Mouse (Mus musculus): Measurements from ENCODE around the gene Bckdk.
"Not testable (repeated sequence)": the region's sequence is repeated elsewhere in the genome, so short reads cannot be mapped to it uniquely, and the experiment has no call there.

Gene Bckdk

DNA sequence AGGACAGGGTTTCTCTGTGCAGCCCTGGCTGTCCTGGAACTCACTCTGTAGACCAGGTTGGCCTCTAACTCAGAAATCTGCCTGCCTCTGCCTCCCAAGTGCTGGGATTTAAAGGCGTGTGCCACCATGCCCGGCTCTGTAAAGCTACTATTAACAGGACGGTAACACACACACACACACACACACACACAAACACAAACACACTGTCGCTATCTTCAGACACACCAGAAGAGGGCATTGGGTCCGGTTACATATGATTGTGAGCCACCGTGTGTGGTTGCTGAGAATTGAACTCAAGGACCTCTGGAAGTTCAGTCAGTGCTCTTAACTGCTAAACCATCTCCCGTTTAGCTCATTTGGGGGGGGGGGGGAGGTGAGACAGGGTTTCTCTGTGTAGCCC, 8.0 kb upstream of the Bckdk start:
- in situ Hi-C loops (cut with MboI) = not testable (repeated sequence)

DNA sequence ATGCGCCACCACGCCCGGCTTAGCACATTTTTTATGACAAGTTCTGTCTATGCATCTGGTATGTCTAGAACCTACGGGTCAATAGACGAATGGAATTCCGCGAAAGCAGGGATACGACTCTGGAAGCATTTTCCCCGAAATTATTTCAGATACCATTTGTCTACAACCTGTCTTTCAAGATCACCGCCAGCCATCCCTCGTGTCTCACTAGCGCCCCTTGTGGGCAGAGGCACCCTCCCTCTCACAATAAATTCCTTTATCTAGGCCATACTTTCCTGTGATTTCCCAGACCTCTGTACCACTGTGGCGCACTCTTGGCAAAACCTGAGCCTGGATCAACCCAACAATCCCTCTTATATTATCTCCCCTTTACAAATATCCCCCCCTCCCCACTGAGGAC, 7.5 kb upstream of the Bckdk start:
- in situ Hi-C loops (cut with MboI) = no loop called here

DNA sequence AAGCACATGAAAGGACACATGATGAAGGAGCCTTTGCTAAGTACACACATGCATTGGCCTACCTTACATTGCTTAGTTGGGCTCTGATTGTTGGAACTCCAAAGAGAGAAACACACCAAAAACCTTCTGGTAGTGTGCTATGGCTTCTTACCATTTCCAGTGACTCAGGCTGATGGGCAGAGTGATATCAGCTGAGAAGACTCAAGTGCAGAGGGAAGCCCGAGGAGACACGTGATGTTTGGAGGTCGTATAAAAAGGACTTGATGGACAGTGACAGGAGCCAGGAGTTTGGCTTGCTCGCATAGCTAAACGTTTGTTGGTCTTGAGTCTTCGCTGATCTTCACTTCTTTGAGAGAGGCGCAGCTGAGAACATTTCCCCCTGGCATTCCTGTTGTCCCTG, 6.3 kb upstream of the Bckdk start:
- in situ Hi-C loops (cut with MboI) = no loop called here

DNA sequence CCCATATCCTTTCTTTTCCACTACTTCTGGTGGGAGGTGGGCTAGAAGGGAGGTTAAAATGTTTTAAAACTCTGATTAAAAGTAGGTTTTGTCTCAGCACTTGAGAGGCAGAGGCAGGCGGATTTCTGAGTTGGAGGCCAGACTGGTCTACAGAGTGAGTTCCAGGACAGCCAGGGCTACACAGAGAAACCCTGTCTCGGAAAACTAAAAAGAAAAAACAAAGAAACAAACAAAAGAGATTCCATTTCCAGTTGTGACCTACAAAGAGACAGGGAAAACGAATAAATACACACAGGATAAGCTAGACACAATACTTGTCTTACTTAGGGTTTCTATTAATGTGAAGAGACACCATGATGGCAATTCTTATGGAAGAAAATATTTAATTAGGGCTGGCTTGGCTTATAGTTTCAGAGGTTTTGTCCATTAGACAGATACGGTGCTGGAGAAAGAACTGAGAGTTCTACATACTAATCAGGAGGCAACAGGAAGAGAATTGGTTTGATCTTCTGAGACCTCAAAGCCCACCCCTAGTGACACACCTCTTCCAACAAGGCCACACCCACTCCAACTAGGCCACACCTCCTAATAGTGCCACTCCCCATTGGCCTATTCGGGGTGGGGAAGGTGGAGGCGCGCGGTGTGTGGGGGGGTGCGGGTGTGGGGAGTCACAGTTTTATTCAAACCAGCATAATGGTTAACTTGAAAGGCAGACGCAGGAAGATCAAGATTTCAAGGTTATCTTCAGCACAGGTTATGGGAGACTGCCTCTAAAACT, 5.5 kb upstream of the Bckdk start:
- in situ Hi-C loops (cut with MboI) = no loop called here

DNA sequence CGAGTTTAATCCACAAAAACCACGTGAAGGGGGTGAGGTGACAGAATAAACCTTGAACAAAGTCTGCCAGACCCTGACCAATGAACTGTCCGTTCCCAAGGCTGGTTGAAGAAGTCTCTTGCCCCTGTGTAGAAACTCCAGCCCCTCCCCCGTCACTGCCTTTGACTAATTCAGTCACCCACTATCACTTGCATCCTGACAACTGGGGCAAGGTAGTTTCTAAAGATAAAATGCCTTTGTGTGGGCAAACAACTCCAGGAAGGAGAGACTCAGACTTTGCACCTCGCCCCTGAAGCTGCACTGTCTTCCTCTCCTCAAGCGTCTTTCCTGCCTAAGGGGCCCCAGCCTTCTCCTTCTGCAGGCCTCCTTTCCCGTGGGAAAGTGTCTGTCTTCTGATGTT, 3.9 kb upstream of the Bckdk start:
- in situ Hi-C loops (cut with MboI) = no loop called here

DNA sequence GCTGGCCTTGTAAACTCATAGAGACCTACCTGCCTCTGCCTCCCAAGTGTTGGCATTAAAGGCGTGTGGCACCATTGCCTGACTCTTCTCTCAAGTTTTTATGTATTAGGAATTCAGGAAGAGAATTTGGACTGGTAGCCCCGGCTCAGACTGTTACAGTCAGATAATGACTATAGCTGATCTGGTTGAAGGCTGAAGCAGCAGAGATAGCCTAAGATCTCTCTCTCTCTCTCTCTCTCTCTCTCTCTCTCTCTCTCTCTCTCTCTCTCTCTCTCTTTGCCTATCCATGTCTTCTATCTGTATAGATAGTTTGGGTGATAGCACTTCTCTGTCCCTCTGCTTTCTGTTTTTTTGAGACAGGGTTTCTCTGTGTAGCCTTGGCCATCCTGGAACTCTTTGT, 2.1 kb upstream of the Bckdk start:
- in situ Hi-C loops (cut with MboI) = no loop called here

DNA sequence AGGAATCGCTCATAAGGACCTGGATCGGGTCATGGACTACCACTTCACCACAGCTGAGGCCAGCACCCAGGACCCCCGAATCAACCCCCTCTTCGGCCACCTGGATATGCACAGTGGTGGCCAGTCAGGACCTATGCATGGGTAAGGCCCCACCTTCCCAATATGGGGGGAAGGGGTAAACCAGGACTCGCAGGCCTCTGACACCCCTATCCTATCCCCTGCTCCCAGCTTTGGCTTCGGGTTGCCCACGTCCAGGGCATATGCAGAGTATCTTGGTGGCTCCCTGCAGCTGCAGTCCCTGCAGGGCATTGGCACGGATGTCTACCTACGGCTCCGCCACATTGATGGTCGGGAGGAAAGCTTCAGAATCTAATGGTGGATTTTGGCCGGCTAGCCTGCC, 4.1 kb downstream of the Bckdk start:
- in situ Hi-C loops (cut with MboI) = no loop called here

DNA sequence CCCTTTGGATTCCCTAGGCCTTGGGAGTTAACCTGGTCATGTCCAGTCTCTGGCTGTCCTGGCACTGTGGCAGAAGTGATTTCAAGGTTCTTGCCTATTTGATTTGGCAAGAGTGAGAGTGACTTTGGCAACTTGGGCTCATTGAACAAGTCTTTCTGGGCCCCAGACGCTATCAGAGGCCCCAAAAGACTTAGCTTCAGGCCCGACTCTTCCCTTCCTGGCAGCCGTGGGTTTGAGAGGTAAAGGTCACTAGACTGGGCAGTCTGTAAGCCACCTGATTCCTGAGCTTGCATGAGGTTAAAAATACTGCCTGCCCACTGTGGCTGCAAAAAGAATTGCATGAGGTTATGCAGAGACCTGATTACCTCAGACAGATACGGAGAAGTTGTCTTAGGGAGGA, 4.8 kb downstream of the Bckdk start:
- in situ Hi-C loops (cut with MboI) = no loop called here

DNA sequence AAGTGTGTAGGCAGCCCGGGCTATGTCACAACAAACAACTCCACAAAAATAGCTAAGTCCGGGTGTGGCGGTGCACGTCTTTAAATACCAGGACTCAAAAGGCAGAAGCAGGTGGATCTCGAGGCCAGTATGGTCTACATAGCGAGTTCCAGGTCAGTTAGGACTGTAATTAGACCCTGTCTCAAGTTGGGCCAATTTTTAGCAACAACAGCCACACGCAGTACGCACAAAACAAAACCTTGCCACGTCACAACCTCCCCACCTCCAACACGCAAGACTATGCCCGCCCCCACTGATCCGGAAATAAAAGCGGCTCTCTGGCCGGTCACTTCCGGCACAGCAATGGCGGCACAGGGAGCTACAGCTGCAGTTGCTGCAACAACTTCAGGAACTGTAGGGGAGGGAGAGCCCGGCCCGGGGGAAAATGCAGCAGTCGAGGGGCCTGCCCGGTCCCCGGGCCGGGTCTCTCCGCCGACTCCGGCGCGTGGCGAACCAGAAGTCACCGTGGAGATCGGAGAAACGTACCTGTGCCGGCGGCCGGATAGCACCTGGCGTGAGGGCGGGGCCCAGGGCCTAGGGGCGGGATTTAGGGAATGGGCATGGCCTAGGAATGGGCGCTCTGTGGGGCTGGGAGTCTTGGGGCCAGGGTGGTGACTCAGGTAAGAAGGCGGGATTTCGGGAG, 8.4 kb downstream of the Bckdk start, which contains the start of gene Kat8:
Gene Kat8, plus strand, starts transcription at position 327 of the 682 bp plus-strand sequence.
- in situ Hi-C loops (cut with MboI) = no loop called here

DNA sequence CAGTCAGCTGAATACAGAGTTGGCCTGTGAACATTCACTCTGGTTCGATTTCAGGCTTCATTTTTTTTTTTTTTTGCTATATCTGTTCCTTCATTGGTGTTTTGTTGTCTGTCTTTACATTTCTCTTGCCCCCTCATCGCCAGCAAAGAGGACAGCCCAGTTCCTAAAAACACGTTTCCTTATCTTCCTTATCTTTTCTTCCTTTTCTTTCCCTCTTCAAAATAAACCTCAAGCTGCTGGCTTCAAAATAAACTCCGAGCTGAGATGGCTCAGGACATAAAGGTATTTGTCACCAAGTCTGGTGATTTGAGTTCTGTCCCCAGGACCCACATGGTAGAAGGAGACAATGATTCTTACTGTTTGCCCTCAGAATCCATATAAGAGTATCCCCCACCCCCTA, 9.1 kb downstream of the Bckdk start:
- in situ Hi-C loops (cut with MboI) = no loop called here

DNA sequence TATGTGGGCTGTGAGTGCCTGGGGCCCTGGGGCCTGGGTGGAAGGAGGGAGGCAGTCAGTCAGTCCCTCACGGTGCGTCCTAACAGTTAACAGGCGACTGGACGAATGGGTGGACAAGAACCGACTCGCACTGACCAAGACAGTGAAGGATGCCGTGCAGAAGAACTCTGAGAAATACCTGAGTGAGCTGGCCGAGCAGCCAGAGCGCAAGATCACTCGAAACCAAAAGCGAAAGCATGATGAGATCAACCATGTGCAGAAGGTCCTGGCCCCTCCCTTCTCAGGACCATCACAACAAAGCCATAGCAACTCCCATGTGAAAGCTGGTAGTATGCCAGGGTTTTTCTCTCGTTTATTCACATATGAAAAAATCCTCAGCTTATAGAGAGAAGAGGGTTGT, 11.4 kb downstream of the Bckdk start:
- in situ Hi-C loops (cut with MboI) = no loop called here

DNA sequence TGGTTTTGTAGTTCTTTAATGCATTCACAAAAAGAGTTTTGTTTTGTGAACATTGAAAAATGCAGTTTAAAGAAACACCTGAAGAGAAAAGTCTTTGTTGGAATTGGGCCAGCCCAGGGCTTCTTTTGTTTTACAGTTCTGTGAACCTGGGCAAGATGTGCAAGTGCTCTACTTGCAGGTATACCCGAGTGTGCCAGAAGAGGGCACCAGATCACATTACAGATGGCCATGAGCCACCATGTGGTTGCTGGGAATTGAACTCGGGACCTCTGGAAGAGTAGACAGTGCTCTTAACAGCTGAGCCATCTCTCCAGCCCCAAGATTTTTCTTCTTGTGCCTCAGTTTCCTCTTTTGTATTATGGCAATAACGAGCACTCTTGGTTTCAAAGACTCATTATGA, 14.3 kb downstream of the Bckdk start:
- in situ Hi-C loops (cut with MboI) = no loop called here

DNA sequence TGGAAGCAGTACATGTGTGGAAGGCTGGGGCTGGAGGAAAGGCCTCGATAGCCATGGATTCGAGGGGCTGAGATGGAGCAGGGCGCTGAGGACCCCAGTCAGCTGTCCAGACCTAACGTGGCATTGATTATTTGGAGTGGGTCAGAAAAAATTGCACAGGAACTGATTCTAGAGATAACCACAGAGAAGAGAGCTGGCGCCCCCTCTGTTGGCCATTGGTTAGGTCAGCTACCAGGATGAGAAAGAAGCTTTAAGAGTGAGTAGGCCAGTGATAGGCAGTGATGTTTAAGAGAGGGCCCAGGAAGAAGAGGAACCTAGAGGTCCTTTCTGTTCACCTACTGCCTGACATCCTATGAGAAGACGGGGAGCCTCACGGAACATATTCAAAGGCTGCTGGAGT, 15.4 kb downstream of the Bckdk start:
- in situ Hi-C loops (cut with MboI) = no loop called here

DNA sequence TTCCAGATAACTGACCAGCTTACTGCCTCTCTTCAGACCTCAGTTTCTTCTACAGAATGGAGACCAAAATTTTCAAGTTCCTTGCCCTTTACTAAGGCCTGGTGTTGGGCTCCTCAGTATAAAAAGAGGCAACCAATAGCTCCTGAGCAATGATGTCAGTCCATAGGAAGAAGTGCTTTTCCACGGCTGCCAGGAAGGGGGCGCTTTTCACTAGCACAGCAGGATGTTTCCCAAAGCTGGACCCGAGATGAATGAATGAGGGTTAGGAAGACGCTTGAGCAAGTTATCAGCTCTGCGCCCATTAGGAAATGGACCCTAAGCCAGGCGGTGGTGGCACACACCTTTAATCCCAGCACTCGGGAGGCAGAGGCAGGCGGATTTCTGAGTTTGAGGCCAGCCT, 17.6 kb downstream of the Bckdk start:
- in situ Hi-C loops (cut with MboI) = no loop called here

DNA sequence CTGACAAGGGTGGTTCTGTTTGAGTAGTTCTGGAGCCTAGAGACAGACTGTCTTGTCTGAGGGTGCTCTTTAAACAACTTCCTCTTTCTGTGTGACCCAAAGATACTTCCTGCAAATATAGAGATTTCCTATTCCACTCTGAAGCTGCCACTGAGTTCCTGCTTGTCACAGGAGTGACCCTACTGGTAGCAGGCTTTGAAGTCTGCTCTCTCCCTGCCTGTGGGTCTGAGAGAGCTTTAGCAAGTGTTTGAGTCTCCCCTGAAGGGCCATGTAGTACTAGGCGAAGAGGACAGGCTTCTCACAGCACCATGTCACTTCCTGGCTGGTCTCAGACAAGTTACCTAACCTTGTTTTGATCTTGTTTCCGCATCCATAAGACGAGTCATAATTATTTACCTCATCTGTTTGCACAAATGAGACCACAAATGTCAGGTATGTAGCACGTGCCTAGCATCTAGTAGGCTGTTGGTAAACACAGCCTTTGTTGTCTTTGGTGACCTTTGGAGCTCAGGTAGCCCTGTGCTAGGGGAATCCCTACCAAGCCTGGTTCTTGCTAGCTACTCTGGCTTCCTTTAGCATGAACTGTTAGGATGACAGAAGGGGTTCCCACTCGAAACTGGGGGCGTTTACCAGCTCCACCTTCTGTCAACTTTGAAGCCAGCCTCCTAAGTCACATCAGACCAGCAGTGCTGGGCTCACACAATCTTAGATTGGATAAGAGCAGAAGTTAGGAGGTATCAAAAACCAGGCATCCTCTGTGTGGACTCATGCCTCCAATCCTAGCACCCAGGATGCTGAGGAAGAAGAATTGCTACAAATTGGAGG, 18.8 kb downstream of the Bckdk start:
- in situ Hi-C loops (cut with MboI) = no loop called here

DNA sequence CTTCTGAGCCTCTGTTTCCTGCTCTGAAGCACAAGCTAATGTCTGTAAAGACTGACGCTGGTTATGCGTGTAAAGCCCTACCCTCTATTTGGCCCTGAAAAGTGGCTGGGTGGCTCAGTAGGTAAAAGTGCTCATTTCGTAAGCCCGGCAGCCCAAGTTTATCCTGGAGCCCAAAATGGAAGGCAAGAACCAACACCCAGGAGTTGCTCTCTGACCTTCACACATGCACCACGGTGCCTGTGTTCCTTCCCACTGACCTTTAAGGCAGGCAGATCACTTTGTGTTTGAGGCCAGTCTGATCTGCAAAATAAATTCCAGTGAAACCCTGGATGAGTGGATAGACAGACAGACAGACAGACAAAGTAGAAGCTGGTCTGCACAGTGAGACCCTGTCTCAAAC, 19.8 kb downstream of the Bckdk start:
- in situ Hi-C loops (cut with MboI) = no loop called here

DNA sequence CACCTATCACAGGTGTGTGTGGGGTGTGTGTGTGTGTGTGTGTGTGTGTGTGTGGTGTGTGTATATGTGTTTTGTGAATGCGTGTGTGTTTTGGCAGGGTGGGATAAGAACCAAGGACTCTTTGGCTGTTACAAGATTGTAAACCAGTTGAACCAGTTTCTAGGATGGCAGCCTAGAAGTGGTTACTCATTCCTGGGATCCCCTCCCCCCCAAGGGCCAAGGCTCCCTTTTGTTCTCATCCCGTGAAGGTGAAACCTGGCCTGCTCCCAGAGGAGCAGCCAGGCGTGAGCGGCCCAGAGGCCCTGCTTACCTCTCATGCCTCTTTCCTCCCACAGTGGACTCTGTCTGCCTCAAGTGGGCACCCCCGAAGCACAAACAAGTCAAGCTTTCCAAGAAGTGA, 21.4 kb downstream of the Bckdk start:
- in situ Hi-C loops (cut with MboI) = no loop called here

DNA sequence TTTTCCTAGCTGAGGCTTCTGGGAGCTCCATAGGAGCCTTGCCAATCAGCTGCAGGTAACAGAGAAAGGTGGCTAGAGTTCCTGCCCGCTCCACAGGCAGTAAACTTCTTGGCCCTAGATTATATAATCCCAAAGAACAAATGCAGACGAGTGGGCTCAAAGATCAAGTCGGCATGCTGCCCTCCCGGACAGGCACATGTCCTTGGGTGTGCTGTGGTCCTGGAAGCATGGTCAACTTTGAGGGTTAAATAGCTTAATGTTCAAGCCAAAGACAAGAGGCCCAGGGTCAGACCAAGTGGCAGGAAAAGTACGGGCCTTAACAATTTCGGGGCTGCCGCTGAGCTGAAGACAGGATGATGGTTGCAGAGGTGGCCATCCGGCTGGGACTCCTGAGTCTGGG, 22.2 kb downstream of the Bckdk start:
- in situ Hi-C loops (cut with MboI) = no loop called here

DNA sequence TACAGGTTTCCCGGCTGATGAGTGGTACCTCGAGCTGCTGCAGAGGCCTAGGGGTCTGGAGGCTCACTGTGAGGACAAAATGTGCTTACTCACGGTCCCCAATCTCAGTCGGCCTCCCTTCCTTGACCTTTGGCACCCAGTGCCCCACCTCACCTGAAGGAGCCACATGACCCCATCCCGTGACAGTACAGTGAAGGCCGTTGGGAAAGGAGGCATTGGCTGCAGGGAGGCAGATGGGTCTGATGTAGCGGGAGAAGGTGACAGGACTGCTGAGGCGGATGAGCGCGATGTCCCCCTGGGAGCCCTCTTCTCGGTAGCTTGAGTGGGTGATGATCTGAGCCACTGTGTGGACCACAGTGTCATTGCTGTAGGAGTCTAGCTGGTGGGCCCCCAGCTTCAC, 23.0 kb downstream of the Bckdk start:
- in situ Hi-C loops (cut with MboI) = no loop called here

DNA sequence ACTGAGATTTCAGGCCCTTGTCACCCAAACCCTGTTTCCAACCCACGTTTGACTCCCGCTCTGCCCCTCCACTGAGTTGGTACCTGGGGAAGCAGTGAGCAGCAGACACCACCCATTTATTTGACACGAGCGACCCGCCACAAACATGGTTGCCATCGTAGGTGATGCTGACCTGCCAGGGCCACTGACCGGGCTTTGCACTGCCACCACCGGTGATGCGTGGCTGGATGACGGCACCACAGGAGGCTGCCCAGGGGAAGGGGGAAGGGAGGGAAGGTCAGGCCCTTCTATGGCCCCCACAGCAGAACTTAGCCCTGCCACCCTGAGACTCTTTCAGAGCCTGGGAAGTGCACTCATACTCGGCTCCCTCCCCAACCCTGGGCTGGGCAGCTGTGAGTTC, 23.8 kb downstream of the Bckdk start:
- in situ Hi-C loops (cut with MboI) = no loop called here

DNA sequence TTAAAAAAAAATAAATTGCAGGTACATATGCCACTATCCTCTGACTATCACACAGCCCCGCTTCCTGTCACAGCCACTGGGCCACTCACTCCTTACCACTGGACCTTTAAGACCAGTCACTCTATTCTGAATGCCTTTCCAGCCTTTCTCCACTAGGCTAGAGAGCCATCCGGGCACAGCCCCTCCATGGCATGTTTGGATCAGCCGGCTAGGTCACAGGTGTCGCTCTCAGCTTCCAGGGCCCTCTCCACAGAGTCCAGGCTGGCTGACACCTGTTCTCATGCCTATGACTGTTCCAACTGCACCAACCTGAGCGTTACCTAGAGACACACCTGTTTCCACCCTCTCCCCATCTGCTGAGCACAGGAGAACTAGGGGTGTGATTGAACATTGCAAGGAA, 24.7 kb downstream of the Bckdk start:
- in situ Hi-C loops (cut with MboI) = no loop called here

DNA sequence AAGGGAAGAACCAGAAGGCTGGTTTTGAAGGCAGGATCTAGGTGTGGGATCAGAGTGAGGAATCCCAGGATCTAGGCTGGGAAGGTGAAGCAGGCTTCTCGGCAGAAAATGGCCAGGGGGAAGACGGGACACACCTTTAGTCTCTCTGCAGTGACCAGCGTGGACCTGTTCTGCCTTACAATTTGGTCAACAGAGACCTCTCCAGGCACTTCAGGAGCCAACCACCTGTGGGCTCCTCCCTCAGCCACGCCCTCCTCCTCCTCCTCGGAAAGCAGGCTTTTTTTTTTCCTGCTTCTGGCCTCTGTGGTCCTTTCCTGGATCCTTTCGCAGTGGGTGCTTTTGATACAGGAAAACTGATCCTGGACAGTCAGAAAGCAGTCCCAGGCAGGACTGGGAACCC, 26.0 kb downstream of the Bckdk start, which contains the start of gene Prss8:
Gene Prss8, minus strand, starts transcription at position 182 of the 400 bp plus-strand sequence.
- in situ Hi-C loops (cut with MboI) = no loop called here

DNA sequence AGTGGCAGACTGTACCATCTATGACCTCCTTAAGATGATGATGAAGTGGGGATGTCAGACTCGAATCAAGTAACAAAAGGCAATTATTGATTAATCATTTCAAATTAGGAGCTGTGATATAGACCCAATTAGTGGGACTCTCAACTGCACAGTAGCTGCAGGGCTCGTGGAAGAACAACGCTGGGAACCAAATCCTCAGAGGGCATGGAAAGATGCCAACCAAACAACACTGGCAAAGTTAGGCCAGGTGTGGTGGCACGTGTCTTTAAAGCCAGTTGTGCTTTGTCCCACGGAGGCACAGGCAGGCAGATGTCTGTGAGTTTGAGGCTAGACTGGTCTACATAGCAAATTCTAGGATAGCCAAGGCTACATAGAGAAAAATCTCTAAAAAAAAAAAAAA, 26.8 kb downstream of the Bckdk start:
- in situ Hi-C loops (cut with MboI) = no loop called here
